Mouse (Mus musculus): ENCODE data around the gene Nudt1.

DNA sequence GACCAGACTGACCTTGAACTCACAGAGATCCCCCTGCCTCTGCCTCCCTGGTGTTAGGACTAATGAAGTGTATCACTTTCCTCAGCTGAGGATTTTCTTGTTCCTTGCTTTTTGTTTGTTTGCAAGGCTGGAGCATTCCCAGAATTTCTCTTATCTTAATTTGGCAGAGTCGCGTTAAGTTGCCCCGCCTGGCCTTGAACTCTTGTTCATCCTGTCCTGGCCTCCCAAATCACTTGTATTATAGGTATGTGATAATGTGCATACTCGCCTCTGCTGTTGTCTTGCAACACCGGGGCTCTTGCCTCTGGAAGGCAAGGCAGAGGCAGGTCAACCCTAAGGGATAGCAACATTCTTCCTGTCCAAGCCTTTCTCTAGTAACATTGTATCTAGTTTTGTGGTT, 2.6 kb downstream of the Nudt1 start:
- TF ChIP-seq CTCF (IDR thresholded peaks at IDR 0.05; ENCODE audit: extremely low read depth, insufficient read depth, insufficient read length, insufficient replicate concordance) (no peak), POLR2A (IDR thresholded peaks at IDR 0.05; ENCODE audit: low read depth, low read length) (no peak)
